Mouse (Mus musculus): ENCODE measurements around the gene Kcnf1. TPM values are rescaled to one million over a fixed set of nuclear protein-coding genes. Genes with fewer than 3 reads are reported as not detected.

Kcnf1 gene
- total RNA-seq (2012; rRNA removed) (not detected in 2 replicates), polyA plus RNA-seq (2012; ENCODE audit: insufficient read depth in 1 of 2, insufficient read length in 2 of 2, low read depth in 1 of 2, low replicate concordance in 2 of 2, missing spikeins in 1 of 2) (not detected)

DNA sequence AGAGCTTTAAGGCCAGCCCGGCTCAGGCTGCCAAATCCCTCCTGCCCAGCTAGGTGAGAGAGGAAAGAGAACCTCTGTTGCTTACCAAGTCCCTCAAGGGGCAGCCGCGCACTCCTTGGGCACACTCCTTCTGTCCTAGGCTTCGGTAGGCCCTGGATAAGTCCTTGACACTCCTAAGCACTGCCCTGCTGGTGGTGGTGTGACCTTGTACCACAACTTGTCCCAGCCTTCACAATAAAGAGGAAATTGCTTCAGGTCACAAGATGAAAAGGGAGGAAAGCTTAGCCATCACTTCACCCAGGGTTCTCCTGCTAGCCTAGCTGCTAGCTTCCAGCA is at the start of gene Kcnf1:
Kcnf1 (minus strand) TSS at position 132 of the 336 bp plus-strand sequence.
- no peak for DNase-seq (ENCODE audit: low read depth, low spot score)
- Histone ChIP-seq H3K27ac (ENCODE audit: control insufficient read depth, low read depth, low read length) (no peak within 1 kb of the TSS), H3K4me3 (ENCODE audit: control insufficient read depth in 1 of 2, insufficient read depth in 1 of 2, low read depth in 2 of 2, low read length in 2 of 2) (no peak within 1 kb of the TSS), H3K36me3 (ENCODE audit: control insufficient read depth in 1 of 2, insufficient read depth in 2 of 2, low read length in 2 of 2) (no peaks in the 10 kb centered on the region), H3K9me3 (replicated peaks; ENCODE audit: insufficient read depth, low read length) (no peaks in the 10 kb centered on the region), H3K27me3 (ENCODE audit: control insufficient read depth in 1 of 2, insufficient read depth in 2 of 2, low read length in 2 of 2) (no peaks in the 10 kb centered on the region), H3K79me2 (ENCODE audit: control insufficient read depth, insufficient read depth, low read length, poor library complexity) (no peaks in the 10 kb centered on the region), H3K9ac (ENCODE audit: control insufficient read depth, low read depth, low read length, poor library complexity, severe bottlenecking) (no peak within 1 kb of the TSS), H3K4me1 (ENCODE audit: control insufficient read depth in 1 of 2, insufficient read depth in 2 of 2, low read length in 2 of 2) (no peaks in the 10 kb centered on the region)
- no peak for TF ChIP-seq MXI1 (IDR thresholded peaks at IDR 0.05; ENCODE audit: low read depth, low read length)
- TF ChIP-seq RCOR1 (IDR thresholded peaks at IDR 0.05; ENCODE audit: low read depth, low read length): no peak
- TF ChIP-seq ZMIZ1 (IDR thresholded peaks at IDR 0.05; ENCODE audit: low read depth, low read length): no peak
- no peak for TF ChIP-seq MEF2A (IDR thresholded peaks at IDR 0.05; ENCODE audit: extremely low read depth, insufficient replicate concordance, low read depth, low read length, poor library complexity, severe bottlenecking)
- no peak for TF ChIP-seq GABPA (IDR thresholded peaks at IDR 0.05; ENCODE audit: low read depth, low read length)

DNA sequence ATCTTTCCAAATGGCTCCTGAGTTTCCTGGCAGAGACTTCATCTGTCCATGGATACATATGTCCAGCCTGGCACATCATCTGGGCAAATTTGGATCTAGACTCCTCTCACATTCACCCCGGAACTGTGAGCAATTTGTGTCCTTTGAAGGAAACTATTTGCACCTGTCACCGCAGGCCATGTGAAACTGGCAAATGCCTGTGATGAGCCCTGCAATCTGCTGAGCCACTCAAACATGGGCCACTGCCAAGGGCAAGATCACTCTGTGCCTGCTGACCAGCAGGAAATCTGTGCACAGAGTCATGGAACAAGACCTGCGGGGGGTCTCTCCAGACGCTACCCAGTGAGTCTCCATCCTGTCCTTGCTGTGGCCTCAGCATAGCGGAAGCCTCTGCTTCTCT is 48.3 kb upstream of the Kcnf1 start:
- Histone ChIP-seq H3K4me3 (ENCODE audit: control insufficient read depth in 1 of 2, insufficient read depth in 1 of 2, low read depth in 2 of 2, low read length in 2 of 2) (no peak overlapping the region), H3K36me3 (ENCODE audit: control insufficient read depth in 1 of 2, insufficient read depth in 2 of 2, low read length in 2 of 2) (no peaks in the 10 kb centered on the region), H3K79me2 (ENCODE audit: control insufficient read depth, insufficient read depth, low read length, poor library complexity) (no peaks in the 10 kb centered on the region), H3K9ac (ENCODE audit: control insufficient read depth, low read depth, low read length, poor library complexity, severe bottlenecking) (no peak overlapping the region), H3K4me1 (ENCODE audit: control insufficient read depth in 1 of 2, insufficient read depth in 2 of 2, low read length in 2 of 2) (no peaks in the 10 kb centered on the region), H3K27me3 (ENCODE audit: control insufficient read depth in 1 of 2, insufficient read depth in 2 of 2, low read length in 2 of 2) (no peaks in the 10 kb centered on the region), H3K9me3 (replicated peaks; ENCODE audit: insufficient read depth, low read length) (no peaks in the 10 kb centered on the region), H3K27ac (ENCODE audit: control insufficient read depth, low read depth, low read length) (no peak overlapping the region)
- DNase-seq (ENCODE audit: low read depth, low spot score): no peak
- TF ChIP-seq ZNF384 (IDR thresholded peaks at IDR 0.05; ENCODE audit: low read depth, low read length) (no peak), MXI1 (IDR thresholded peaks at IDR 0.05; ENCODE audit: low read depth, low read length) (no peak), ZC3H11A (IDR thresholded peaks at IDR 0.05; ENCODE audit: low read depth, low read length) (no peak), KAT2A (conservative IDR thresholded peaks at IDR 0.05; ENCODE audit: low read depth, low read length) (no peak), RAD21 (IDR thresholded peaks at IDR 0.05; ENCODE audit: low read depth, low read length) (no peak), TCF12 (IDR thresholded peaks at IDR 0.05; ENCODE audit: low read depth, low read length) (no peak), SIN3A (IDR thresholded peaks at IDR 0.05; ENCODE audit: low read length) (no peak), UBTF (IDR thresholded peaks at IDR 0.05; ENCODE audit: borderline replicate concordance, insufficient read depth, low read depth, low read length) (no peak), GATA1 (IDR thresholded peaks at IDR 0.05; ENCODE audit: low read depth, low read length) (no peak), NELFE (IDR thresholded peaks at IDR 0.05; ENCODE audit: low read depth, low read length) (no peak), MYC (IDR thresholded peaks at IDR 0.05; ENCODE audit: low read depth, low read length) (no peak), MEF2A (IDR thresholded peaks at IDR 0.05; ENCODE audit: extremely low read depth, insufficient replicate concordance, low read depth, low read length, poor library complexity, severe bottlenecking) (no peak), EP300 (IDR thresholded peaks at IDR 0.05; ENCODE audit: low read depth in 1 of 2, low read length in 2 of 2) (no peak), ZMIZ1 (IDR thresholded peaks at IDR 0.05; ENCODE audit: low read depth, low read length) (no peak), USF1 (IDR thresholded peaks at IDR 0.05; ENCODE audit: low read depth, low read length) (no peak), POLR2A (IDR thresholded peaks at IDR 0.05; ENCODE audit: control insufficient read depth in 1 of 2, insufficient read depth in 1 of 2, low read depth in 1 of 2, low read length in 2 of 2, poor library complexity in 1 of 2) (no peak), ETS1 (IDR thresholded peaks at IDR 0.05; ENCODE audit: low read depth, low read length) (no peak), RCOR1 (IDR thresholded peaks at IDR 0.05; ENCODE audit: low read depth, low read length) (no peak), POLR2AphosphoS5 (IDR thresholded peaks at IDR 0.05; ENCODE audit: borderline replicate concordance, low read depth, low read length) (no peak)

Data from MEL (cell line).